Mouse (Mus musculus): ENCODE results near the gene Crk.

Crk gene

GRCm38 (mm10) chr11:75678747-75679438 lies at the start of gene Crk:
Gene Crk, plus strand, starts transcription at chr11:75679259.
- peak; percentile 97 for DNase-seq

DNA sequence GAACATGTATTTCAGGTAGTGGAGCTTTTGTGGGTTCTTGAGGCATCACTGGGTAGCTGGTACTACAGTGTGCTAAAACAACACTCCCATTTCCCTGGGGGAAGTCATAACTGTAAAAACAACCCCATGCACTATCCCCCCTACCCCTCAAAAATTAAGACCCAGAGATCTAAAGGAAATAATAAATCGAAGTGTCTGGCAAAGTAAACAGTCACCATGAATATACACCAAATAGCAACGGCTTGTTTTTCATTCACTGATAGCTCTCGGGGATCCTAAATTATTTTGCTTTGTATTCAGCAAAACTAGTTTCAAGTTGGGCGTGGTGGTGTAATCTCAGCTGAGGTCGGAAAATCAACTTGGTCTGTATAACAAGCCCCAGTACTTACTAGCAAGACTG lies 49.0 kb upstream of the Crk start:
- no peak for DNase-seq

DNA sequence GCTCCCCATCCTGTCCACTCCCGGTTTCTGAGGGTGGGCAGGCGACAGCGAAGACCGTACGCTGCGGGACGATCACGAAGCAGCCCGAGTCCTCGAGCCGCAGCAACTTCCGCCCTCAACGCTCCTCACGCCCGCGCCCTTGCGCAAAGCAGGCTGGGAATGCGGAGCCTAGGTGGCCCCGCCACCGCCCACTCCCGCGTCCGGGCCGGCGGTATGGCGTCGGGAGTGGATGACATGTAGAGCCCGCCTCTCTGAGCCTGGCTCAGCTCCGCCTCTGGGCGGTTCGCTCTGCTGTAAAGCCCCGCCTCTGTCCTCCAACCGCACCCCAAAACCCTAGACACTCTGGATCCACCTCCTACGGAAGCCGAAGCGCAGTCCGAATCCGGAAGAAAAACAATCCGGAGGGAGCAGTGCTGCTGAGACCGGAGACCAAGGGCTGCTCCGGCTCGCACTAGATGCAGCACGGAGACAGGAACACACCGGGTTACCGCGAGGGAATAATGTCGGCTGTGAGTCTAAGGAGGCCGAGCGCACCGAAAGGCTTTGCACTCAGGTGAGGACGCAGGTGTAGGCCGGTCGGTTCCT lies 48.3 kb upstream of the Crk start, which contains the start of gene Inpp5k:
Inpp5k (plus strand) TSS at position 344 of the 585 bp plus-strand sequence.
- peak; percentile 98 for DNase-seq

GRCm38 (mm10) chr11:75631561-75632225 lies 47.4 kb upstream of the Crk start:
- no peak for DNase-seq

DNA sequence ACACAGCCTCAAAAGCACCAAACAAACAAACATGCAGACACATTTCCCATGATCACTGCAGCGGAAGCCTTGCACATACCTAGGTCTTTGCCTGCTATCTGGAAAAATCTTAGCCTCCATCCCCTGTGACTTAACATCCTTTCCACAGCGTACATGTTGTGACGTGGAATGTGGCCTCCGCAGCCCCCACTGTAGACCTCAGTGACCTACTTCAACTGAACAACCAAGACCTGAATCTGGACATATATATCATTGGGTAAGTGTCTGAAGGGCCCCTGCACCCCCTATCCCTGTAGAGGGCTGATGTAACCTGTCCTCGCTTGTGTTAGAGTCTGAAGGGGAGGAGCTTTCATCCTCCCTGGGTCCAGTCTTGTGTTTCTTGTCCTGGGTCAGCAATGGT lies 46.1 kb upstream of the Crk start:
- no peak for DNase-seq

DNA sequence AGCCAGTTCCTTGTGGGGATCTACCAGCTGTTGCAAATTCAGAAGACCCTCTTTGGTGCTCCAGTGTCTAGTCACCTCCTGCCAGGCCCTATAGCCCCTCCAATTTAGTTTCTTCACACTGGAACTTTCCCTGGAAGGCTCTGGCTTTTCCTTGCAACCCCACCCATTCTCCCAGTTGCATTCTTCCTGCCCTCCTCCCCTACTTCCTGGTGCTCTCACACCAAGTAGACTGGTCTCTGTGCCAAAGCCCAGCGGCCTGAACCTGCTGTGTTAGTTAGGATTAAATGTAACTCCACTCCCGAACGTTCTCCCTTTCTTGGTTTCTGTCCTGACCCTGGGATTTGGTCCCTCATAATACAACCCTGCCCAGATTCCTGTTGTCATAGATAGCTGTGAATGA lies 44.3 kb upstream of the Crk start:
- DNase-seq: no peak

DNA sequence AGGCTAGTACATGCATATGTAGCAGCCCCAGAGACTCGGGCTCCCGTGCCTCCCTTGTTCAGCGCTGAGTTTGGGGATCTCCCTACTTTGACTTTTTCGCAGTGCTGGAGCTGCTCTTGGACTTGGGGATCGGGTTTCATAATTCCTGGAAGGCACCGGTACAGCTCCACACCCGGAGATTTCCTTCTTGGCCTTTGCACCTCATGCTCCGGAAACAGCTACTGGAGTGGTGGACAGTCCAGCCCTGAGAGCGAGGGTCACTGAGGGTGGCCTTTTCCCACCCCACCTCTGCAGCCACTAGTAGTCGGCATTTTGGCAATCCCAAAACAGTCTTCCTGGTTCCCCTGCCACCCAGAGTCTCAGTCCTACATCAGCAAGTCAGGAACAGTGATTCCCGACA lies 43.7 kb upstream of the Crk start:
- DNase-seq: no peak

GRCm38 (mm10) chr11:75643323-75643722 lies 35.7 kb upstream of the Crk start:
- DNase-seq: no peak

GRCm38 (mm10) chr11:75644684-75645083 lies 34.4 kb upstream of the Crk start:
- DNase-seq: no peak

- DNase-seq: peak; percentile 73
Observed at GRCm38 (mm10) chr11:75647681-75648211, 31.3 kb upstream of the Crk start.

- no peak for DNase-seq
Observed at GRCm38 (mm10) chr11:75649155-75649561, 29.9 kb upstream of the Crk start.

DNA sequence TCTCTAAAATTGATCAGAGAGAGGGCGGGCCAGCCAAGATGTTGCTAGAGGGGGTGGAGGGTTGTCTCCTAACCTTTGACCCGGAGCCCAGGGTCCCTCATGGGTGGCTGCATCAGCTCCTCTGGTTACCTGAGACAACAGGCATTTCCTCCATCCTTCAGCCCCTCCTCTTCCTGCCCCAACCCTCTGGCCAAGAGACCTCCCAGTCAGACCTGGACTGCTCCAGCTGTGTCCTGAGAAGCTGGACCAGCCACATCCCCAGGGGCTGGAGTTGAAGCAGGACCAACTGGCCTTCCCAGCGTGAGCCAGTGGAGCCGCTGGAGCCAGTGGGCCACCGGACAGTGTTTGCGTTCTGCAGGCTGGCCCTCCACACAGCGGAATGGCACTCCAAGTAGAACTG lies 28.7 kb upstream of the Crk start, which contains the start of gene Myo1c:
Myo1c (plus strand) TSS at position 194 of the 400 bp plus-strand sequence.
- DNase-seq: no peak

DNA sequence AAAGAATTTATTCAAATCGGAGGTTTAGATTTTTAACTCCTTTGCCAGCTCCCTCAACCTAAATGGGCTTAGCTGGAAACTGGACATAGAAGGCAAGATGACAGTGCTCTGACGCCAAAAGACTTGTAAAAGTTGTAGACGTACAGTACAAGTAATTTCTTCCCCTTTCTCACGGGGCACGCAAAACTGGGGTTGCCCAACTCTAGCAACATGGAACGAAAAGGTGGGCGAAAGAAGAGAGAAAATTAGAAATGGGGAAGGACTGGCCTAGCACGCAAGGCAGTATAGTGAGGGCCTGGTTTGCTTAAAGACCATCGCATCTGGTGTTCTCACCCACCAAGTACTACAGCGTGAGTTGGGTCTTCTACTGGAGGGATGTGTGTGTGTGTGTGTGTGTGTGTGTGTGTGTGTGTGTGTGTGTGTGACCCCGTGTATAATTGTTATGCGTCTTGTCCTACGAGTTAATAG lies 28.1 kb upstream of the Crk start:
- DNase-seq: no peak

DNA sequence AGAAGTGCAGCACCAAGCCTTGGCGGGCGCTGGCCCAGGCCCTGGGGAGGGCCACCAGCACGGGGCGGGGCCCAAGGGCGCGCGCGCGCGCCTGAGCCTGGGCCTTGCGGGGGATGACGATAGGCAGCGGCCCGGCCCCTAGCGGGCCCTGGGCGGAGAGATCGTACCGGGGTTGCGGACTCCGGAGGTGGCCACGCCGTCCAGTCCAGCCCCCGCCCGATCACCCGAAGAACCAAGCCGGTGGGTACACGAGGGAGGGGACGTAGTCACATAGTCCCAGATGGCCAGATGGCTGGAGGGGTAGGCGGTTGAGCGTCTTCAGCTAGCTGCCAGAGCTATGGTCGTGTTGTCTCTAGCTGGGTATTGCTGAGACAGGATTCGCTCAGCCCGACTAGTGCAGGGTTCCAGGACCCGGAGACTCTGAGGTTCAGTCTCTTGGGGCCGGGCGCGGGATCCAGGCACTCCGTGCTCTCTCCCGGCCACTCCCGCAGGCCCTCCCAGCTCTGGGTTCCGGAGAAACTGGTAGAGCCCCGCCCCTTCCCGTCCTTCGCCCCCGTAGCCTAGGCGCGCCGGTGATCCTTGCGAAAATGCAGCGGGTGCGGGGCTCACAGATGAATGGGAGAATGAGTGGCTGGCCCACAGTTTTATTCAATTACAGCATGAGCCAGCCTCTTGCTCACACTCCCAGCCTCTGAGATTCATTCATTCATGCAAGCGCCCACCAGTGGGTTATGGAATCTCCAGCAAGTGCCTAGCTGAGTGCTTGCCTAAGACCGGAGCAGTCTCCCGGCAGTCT lies 27.4 kb upstream of the Crk start:
- DNase-seq: peak; percentile 81

GRCm38 (mm10) chr11:75652222-75652941 lies 26.7 kb upstream of the Crk start:
- DNase-seq: no peak

DNA sequence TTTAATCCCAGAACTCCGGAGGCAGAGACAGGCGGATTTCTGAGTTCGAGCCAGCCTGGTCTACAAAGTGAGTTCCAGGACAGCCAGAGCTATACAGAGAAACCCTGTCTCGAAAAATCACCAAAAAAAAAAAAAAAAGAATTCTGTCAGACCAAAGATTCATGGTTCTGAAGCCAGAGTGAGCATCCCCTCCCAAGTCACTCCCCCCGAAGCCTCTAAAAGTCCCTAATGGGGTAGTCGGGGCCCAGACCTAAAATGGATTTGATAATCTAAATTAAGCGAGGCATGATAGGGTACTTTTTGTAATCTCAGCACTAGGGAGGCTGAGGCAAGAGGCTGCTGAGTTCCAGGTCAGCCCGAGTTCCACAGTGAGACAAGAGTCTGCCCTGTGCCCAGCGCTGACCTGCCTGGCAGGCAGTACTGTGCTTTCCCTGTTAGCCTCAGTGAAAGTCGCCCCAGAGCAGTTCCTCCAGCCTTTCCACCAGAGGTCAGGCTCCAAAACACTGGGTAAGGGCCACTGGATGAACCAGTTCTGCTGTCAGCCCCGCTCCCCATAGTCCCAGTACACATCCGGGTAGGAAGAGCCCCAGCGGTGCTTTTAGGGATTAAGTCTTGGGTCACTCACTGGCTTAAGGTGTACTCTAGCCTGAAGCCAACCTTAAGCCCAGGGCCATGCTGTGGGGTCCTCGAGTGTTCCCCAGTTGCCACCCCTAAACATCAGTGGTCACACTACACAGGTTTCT lies 25.9 kb upstream of the Crk start:
- no peak for DNase-seq

- peak; percentile 75 for DNase-seq
Observed at GRCm38 (mm10) chr11:75653781-75654470, 25.1 kb upstream of the Crk start.

DNA sequence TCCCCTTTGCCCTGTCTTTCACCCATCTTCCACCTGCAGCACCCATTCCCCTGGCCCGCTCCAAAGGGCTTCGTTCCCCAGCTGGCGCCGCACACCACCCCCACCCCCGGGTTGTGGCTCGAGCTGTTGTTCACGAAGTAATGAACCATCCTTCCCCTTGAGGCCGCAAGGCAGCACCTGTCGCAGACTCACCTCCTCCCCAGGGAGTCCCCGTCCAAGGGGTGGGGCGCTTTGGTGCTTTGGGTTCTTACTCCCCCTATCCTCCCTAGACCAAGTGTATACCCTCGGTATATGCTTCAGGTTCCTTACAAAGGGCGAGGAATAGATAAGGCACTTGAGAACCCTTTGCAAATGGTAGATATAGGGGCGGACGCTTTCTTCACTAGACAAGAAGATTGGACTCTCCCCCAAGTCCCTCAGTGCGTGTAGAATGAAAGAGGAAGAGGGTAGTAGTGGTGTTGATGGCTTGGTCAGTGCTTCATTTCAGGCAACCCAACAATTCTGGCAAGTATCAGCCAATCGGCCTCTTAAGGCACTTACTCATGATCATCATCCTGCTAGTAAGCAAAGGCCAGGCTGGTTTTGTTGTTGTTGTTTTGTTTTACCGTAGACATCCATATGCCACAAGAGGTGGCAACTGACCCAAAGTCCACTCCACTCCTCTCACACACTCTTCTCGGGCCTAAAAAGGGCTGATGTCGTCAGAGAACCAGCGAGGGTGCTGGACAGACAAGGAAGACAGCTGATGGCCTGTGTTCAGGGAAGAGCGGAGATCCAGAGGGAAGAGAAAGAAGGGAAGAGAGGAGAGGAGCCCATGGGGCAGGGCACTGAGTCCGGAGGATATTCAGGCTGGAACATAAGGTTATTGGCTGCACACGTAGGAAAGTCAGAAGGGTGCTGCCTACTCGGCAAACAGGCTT lies 24.3 kb upstream of the Crk start:
- DNase-seq: no peak
